Mouse (Mus musculus) frontal cortex, postnatal 10 days (tissue): ENCODE data around the gene Lkaaear1.

Experiments
- DNase-seq, 2 experiments: peaks; one replicate each; pipeline ENCODE4 v3.0.0; 2022; ENCODE audit warnings: low spot score in 2 of 2, mixed read lengths in 1 of 2

Gene Lkaaear1

GRCm38 (mm10) chr2:181653523-181653922 is 44.7 kb downstream of the Lkaaear1 start:
- DNase-seq, result no peak

GRCm38 (mm10) chr2:181653065-181653464 is 45.2 kb downstream of the Lkaaear1 start:
- DNase-seq, result no peak

- DNase-seq, result no peak
Observed at GRCm38 (mm10) chr2:181648926-181649325, 49.3 kb downstream of the Lkaaear1 start.
